Mouse (Mus musculus) cerebellum, adult 18-20 months (tissue): Measurements from ENCODE around the gene Tnfrsf9.
"Not testable (repeated sequence)": the region's sequence is repeated elsewhere in the genome, so short reads cannot be mapped to it uniquely, and the experiment has no call there.

ENCODE experiments used
- DNase-seq, 2 experiments: peaks; one replicate each; pipeline ENCODE4 v3.0.0; 2021

Tnfrsf9 gene

GRCm38 (mm10) chr4:150896896-150897624 lies 17.3 kb upstream of the Tnfrsf9 start:
- DNase-seq, result no peak

- DNase-seq, result peak; percentile 61 to 64
These were observed 15.5 kb upstream of the Tnfrsf9 start for GRCm38 (mm10) chr4:150898716-150899365.

- no peak for DNase-seq
These were observed 13.9 kb upstream of the Tnfrsf9 start for GRCm38 (mm10) chr4:150900486-150900885.

- peak; percentile 72 to 78 for DNase-seq
These were observed 12.7 kb upstream of the Tnfrsf9 start for GRCm38 (mm10) chr4:150901651-150902050.

- no peak for DNase-seq
These were observed 12.3 kb upstream of the Tnfrsf9 start for GRCm38 (mm10) chr4:150902062-150902461.

GRCm38 (mm10) chr4:150903091-150903742 lies 11.1 kb upstream of the Tnfrsf9 start:
- DNase-seq, result no peak

GRCm38 (mm10) chr4:150907099-150907498 lies 7.3 kb upstream of the Tnfrsf9 start:
- DNase-seq, result no peak

GRCm38 (mm10) chr4:150908512-150908911 lies 5.8 kb upstream of the Tnfrsf9 start:
- DNase-seq, result not testable (repeated sequence)

GRCm38 (mm10) chr4:150909451-150910156 lies 4.8 kb upstream of the Tnfrsf9 start:
- peak; percentile 98 to 99 for DNase-seq

- peak in 1 of 2 experiments; percentile 41 for DNase-seq
These were observed 4.0 kb upstream of the Tnfrsf9 start for GRCm38 (mm10) chr4:150910164-150910951.

- DNase-seq, result no peak
These were observed 619 bp upstream of the Tnfrsf9 start for GRCm38 (mm10) chr4:150913743-150914142.

GRCm38 (mm10) chr4:150915181-150915906 lies 982 bp downstream of the Tnfrsf9 start:
- no peak for DNase-seq

GRCm38 (mm10) chr4:150917336-150918027 lies 3.1 kb downstream of the Tnfrsf9 start:
- DNase-seq, result no peak

- no peak for DNase-seq
These were observed 6.8 kb downstream of the Tnfrsf9 start for GRCm38 (mm10) chr4:150921206-150921605.

GRCm38 (mm10) chr4:150924308-150924707 lies 9.9 kb downstream of the Tnfrsf9 start:
- DNase-seq, result no peak

- no peak for DNase-seq
These were observed 10.6 kb downstream of the Tnfrsf9 start for GRCm38 (mm10) chr4:150924936-150925335.

- no peak for DNase-seq
These were observed 11.6 kb downstream of the Tnfrsf9 start for GRCm38 (mm10) chr4:150925923-150926322.

- no peak for DNase-seq
These were observed 12.8 kb downstream of the Tnfrsf9 start for GRCm38 (mm10) chr4:150926924-150927705.

- no peak for DNase-seq
These were observed 13.4 kb downstream of the Tnfrsf9 start for GRCm38 (mm10) chr4:150927789-150928188.

- DNase-seq, result no peak
These were observed 19.1 kb downstream of the Tnfrsf9 start for GRCm38 (mm10) chr4:150933503-150933902.
